Mouse (Mus musculus) kidney, postnatal 0 days (tissue): Measurements from ENCODE around the gene Crtc3. TPM values are rescaled to one million over a fixed set of nuclear protein-coding genes. Genes with fewer than 3 reads are reported as not detected.

Source experiments
- ATAC-seq: fragments of 200-750 bp; cut with Nextera tagmentation; replicated peaks from 2 replicates; pipeline ENCODE4 v1.8.0; 2017; ENCODE audit warnings: low read depth, moderate number of reproducible peaks, moderate TSS enrichment, moderate library complexity; ENCODE audit not compliant: low FRiP score
- DNase-seq: peaks from one replicate; pipeline ENCODE4 v3.0.0-alpha.2; 2016; ENCODE audit warnings: low spot score
- H3K27ac ChIP-seq: fragments of 300-500 bp; sonication (generic); 2 replicates; pipeline ENCODE4 v1.5.1; 2014; ENCODE audit warnings: mild to moderate bottlenecking
- H3K27me3 ChIP-seq: fragments of 300-500 bp; sonication (generic); 2 replicates; pipeline ENCODE4 v1.6.1; 2014; ENCODE audit warnings: low read length, mixed read lengths; ENCODE audit not compliant: insufficient read depth
- H3K36me3 ChIP-seq: fragments of 300-500 bp; sonication (generic); 2 replicates; pipeline ENCODE4 v1.6.1; 2014; ENCODE audit warnings: low read length, mixed read lengths; ENCODE audit not compliant: insufficient read depth
- H3K4me1 ChIP-seq: fragments of 300-500 bp; sonication (generic); replicated peaks from 2 replicates; pipeline ENCODE4 v1.6.1; 2014; ENCODE audit warnings: antibody characterized with exemption, low read length, mixed read lengths; ENCODE audit not compliant: insufficient read depth
- H3K4me2 ChIP-seq: fragments of 300-500 bp; sonication (generic); 2 replicates; pipeline ENCODE4 v1.6.1; 2014; ENCODE audit warnings: mild to moderate bottlenecking, low read length, moderate library complexity, mixed read lengths
- H3K4me3 ChIP-seq: fragments of 300-500 bp; sonication (generic); replicated peaks from 2 replicates; pipeline ENCODE4 v1.5.1; 2014; ENCODE audit warnings: low read depth, low read length
- H3K9ac ChIP-seq: fragments of 300-500 bp; sonication (generic); 2 replicates; pipeline ENCODE4 v1.6.1; 2014; ENCODE audit warnings: low read depth, low read length
- H3K9me3 ChIP-seq: fragments of 300-500 bp; sonication (generic); replicated peaks from 2 replicates; pipeline ENCODE4 v1.6.1; 2016; ENCODE audit warnings: low read length, inconsistent platforms, mixed read lengths
- CTCF ChIP-seq: IDR thresholded peaks from 2 replicates; pipeline ENCODE4 v1.5.1; 2016; ENCODE audit warnings: antibody characterized with exemption, low read depth, mild to moderate bottlenecking, moderate library complexity
- WGBS: fragments of 180-500 bp; shearing (Covaris S2); extraction: QIAGEN DNeasy Blood & Tissue Kit; methylation state at CpG from one replicate; pipeline ENCODE4 v1.1.7; 2014; 5-methylcytosine and 5-hydroxymethylcytosine counted together
- polyA plus RNA-seq: library from polyadenylated mRNA; unstranded; fragments of >200 nt; fragmentation: Nextera tagmentation; extraction: Ambion mirVana; gene quantifications from 2 replicates; pipeline ENCODE4 v1.2.1, GENCODE M21; 2015

Gene Crtc3
- polyA plus RNA-seq, 1 experiment from 2014 or later = 18.5 TPM

DNA sequence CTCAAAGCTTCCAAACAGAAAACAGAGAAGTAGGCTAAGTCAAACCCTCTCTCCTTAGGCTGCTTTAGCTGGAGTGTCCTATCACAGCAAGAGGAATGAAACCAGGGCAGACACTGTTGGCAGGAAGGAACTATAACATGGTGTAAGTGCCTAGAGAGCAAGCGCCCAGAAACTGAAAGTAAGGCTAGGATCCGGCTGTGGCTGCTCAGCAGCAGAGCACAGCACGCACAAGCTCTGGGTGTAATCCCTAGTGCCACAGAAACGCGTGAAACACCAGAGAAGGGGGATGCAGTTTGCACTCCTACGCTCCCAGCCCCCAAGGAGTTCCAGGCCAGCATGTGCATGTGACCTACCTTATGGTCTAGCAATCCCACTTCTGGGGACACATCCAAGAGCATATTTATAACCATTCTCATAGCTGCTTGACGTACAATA, 41.2 kb downstream of the Crtc3 start:
- Histone ChIP-seq H3K4me3 (no peak overlapping the region), H3K36me3 (no peaks in the 10 kb centered on the region), H3K4me2 (0 out of 2 replicates have a peak overlapping the region, but pooled peaks have one; percentile 16), H3K9me3 (no peaks in the 10 kb centered on the region), H3K4me1 (peaks cover 4% of the 10 kb centered on the region; the same call in 1 of the 2 replicates), H3K27ac (0 out of 2 replicates have a peak overlapping the region, but pooled peaks have one; percentile 25), H3K9ac (no peak overlapping the region), H3K27me3 (no peaks in the 10 kb centered on the region)
- no peak for ATAC-seq
- no peak for TF ChIP-seq CTCF
- WGBS = 53% methylated on average over 7 of the region's 7 CpGs
- no peak for DNase-seq

DNA sequence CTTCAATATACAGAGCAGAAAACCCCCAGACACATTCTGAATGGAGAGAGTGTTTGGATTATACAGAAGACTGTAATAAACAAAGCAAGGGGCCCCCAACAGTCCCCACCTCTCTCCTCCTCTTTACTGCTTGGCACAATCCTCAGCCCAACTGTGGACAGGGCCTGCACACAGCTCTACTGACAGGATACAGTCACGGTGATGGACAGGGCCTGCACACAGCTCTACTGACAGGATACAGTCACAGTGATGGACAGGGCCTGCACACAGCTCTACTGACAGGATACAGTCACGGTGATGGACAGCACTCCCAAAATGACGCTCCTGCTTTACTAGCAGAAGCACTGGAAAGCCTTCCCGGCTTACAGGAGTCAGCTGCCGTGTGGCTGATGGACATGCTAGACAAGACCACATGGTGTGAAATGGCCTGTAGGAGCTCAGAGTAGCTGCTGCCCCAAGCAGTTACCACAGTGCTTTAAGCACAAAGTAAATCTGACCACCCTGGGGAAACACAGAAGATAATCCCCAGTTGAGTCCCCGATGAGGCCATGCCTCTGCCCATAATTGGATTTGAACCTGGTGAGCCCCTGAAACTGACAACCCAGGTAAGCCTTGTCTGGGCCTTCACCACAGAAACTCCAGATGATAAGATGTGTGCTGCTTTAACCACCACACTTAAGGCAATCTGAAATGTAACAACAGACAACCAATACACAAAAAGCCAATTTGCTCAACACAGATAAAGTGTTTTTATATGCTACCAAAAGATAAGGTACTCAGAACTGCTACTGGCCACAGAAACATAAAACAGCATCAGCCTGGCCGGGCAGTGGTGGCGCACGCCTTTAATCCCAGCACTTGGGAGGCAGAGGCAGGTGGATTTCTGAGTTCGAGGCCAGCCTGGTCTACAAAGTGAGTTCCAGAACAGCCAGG, 42.3 kb downstream of the Crtc3 start:
- H3K9ac ChIP-seq = no peak overlapping the region
- no peak overlapping the region for H3K4me2 ChIP-seq
- no peaks in the 10 kb centered on the region for H3K9me3 ChIP-seq
- no peaks in the 10 kb centered on the region for H3K27me3 ChIP-seq
- DNase-seq = no peak
- H3K4me1 ChIP-seq = peaks cover 11% of the 10 kb centered on the region; the same call in 1 of the 2 replicates
- 86% methylated on average over 10 of the region's 10 CpGs for WGBS
- no peak for ATAC-seq
- H3K36me3 ChIP-seq = no peaks in the 10 kb centered on the region
- TF ChIP-seq CTCF = no peak
- no peak overlapping the region for H3K27ac ChIP-seq
- H3K4me3 ChIP-seq = no peak overlapping the region

GRCm38 (mm10) chr7:80642976-80643666, 45.6 kb downstream of the Crtc3 start:
- Histone ChIP-seq H3K27ac (no peak overlapping the region), H3K4me3 (no peak overlapping the region), H3K27me3 (no peaks in the 10 kb centered on the region), H3K36me3 (no peaks in the 10 kb centered on the region), H3K9ac (no peak overlapping the region), H3K4me2 (no peak overlapping the region), H3K9me3 (no peaks in the 10 kb centered on the region), H3K4me1 (peaks cover 14% of the 10 kb centered on the region; the same call in 1 of the 2 replicates)
- WGBS = 74% methylated on average over 8 of the region's 8 CpGs
- no peak for ATAC-seq
- TF ChIP-seq CTCF = no peak
- no peak for DNase-seq

DNA sequence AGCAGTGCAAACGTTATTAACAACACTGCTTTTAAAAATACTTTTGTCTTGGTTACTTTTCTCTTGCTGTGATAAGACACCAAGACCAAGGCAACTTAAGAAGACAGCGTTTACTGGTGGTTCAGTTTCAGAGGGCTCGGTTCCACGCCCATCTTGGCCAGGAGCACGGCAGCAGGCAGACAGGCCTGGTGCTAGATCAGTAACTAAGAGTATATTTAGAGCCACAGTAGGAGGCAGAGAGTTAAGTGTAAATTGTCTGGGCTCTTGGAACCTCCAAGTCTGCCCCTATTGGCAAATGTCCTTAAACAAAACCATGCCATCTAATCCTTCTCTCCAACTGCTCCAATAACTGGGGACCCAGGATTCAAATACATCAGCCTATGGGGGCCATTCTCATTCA, 46.1 kb downstream of the Crtc3 start:
- no peak for ATAC-seq
- Histone ChIP-seq H3K4me3 (no peak overlapping the region), H3K27ac (no peak overlapping the region), H3K9ac (no peak overlapping the region), H3K4me2 (no peak overlapping the region), H3K27me3 (no peaks in the 10 kb centered on the region), H3K9me3 (no peaks in the 10 kb centered on the region), H3K4me1 (peaks cover 13% of the 10 kb centered on the region; the same call in 1 of the 2 replicates), H3K36me3 (no peaks in the 10 kb centered on the region)
- WGBS = 46% methylated on average over 5 of the region's 5 CpGs
- no peak for DNase-seq
- no peak for TF ChIP-seq CTCF

GRCm38 (mm10) chr7:80641899-80642298, 46.8 kb downstream of the Crtc3 start:
- no peak for TF ChIP-seq CTCF
- H3K4me1 ChIP-seq = peaks cover 13% of the 10 kb centered on the region
- WGBS = 45% methylated on average over 7 of the region's 7 CpGs
- no peaks in the 10 kb centered on the region for H3K9me3 ChIP-seq
- no peaks in the 10 kb centered on the region for H3K27me3 ChIP-seq
- peak; percentile 41; the same call in 1 of the 2 replicates for ATAC-seq
- H3K4me2 ChIP-seq = no peak overlapping the region
- H3K4me3 ChIP-seq = no peak overlapping the region
- no peaks in the 10 kb centered on the region for H3K36me3 ChIP-seq
- H3K9ac ChIP-seq = no peak overlapping the region
- peak overlapping the region; percentile 44; the same call in 1 of the 2 replicates for H3K27ac ChIP-seq
- no peak for DNase-seq

DNA sequence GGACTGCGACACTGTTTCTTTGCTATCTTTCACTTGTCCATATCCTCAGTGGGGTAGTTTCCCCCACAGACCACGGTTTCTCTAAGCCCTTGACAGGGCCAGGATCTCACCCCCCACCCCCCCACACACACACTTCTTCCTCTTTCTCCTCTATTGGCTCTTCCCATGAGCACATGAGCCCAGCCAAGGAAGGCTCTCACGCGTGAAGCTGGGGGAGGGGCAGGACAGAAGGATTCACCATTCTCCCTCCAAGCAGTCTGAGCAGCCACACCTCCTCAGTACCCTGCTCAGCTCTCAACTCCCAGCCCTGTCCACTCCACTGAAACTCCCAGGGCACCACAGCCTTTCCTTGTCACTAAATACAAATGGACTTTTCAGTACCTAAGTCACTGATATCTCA, 47.2 kb downstream of the Crtc3 start:
- peaks cover 17% of the 10 kb centered on the region for H3K4me1 ChIP-seq
- H3K27ac ChIP-seq = peak overlapping the region; percentile 44; the same call in 1 of the 2 replicates
- WGBS = 13% methylated on average over 4 of the region's 4 CpGs
- DNase-seq (peak; percentile 82), ATAC-seq (peak; percentile 90)
- no peaks in the 10 kb centered on the region for H3K27me3 ChIP-seq
- H3K9ac ChIP-seq = no peak overlapping the region
- H3K36me3 ChIP-seq = no peaks in the 10 kb centered on the region
- no peak overlapping the region for H3K4me3 ChIP-seq
- TF ChIP-seq CTCF = no peak
- no peaks in the 10 kb centered on the region for H3K9me3 ChIP-seq
- H3K4me2 ChIP-seq = no peak overlapping the region; the same call in 1 of the 2 replicates
